In genomic region chr9:108478638-108479156, GRCm38 (mm10) we compare ENCODE assay signal across 8 mouse cellular contexts. TPM values are rescaled to one million over a fixed set of nuclear protein-coding genes. Genes with fewer than 3 reads are reported as not detected.
DNase-seq lines count a peak whose midpoint lies in the region; ATAC-seq and TF ChIP-seq lines count a peak whose summit lies in the region.

No protein-coding gene starts in this region.

- no peak overlapping the region for H3K27ac ChIP-seq in intestine, postnatal 0 days (ENCODE audit: low read depth, low read length)

- H3K4me1 ChIP-seq in intestine, postnatal 0 days (replicated peaks; ENCODE audit: control insufficient read depth, insufficient read depth, low read length), result 0 out of 2 replicates have a peak, but pooled peaks cover 7% of the 10 kb centered on the region
- peaks cover 5% of the 10 kb centered on the region for H3K4me1 ChIP-seq in lung, adult 2 months (ENCODE audit: control insufficient read depth, insufficient read depth, low read length)

- intact Hi-C loops in left cerebral cortex, postnatal 4 days (cut with DNase I), result no loop called here

- H3K4me2 ChIP-seq in intestine, postnatal 0 days (replicated peaks; ENCODE audit: low read depth), result peak overlapping the region; percentile 62

- no peak for TF ChIP-seq CTCF in intestine, postnatal 0 days (IDR thresholded peaks at IDR 0.05; ENCODE audit: low read depth)
- TF ChIP-seq CTCF in lung, adult 2 months (IDR thresholded peaks at IDR 0.05; ENCODE audit: insufficient read depth, low read length), result no peak

- H3K27me3 ChIP-seq in intestine, postnatal 0 days (replicated peaks; ENCODE audit: control insufficient read depth, insufficient read depth, low read length), result no peaks in the 10 kb centered on the region

- ATAC-seq in intestine, postnatal 0 days, result peak; percentile 55

- peak; percentile 60 for DNase-seq in left cerebral cortex, postnatal 4 days
- DNase-seq in left cerebral cortex, adult 18-20 months (ENCODE audit: low spot score in 2 of 2), result no peak
- DNase-seq in embryo, embryonic 10.5 days (ENCODE audit: low spot score), result peak; percentile 90
- peak; percentile 93 to 96 for DNase-seq in heart, adult 18-20 months
- DNase-seq in lung, adult 2 months, result peak; percentile 86
- peak; percentile 67 for DNase-seq in ovary, postnatal 14 days (ENCODE audit: low spot score)
- no peak for DNase-seq in left cerebral cortex, adult 8-10 months (ENCODE audit: low spot score in 2 of 2)

- no peaks in the 10 kb centered on the region for H3K9me3 ChIP-seq in intestine, postnatal 0 days (ENCODE audit: control insufficient read depth)

- under 1% methylated on average over 20 of the region's 20 CpGs for WGBS in intestine, postnatal 0 days
- under 1% methylated on average over 20 of the region's 20 CpGs for WGBS in lung, adult 2 months

- peak overlapping the region; percentile 47 for H3K4me3 ChIP-seq in intestine, postnatal 0 days (ENCODE audit: low read depth, low read length)
- peak overlapping the region; percentile 81 for H3K4me3 ChIP-seq in lung, adult 2 months (replicated peaks; ENCODE audit: extremely low read depth, low read depth, low read length)

- TF ChIP-seq POLR2A in lung, adult 2 months (IDR thresholded peaks at IDR 0.05; ENCODE audit: borderline replicate concordance, extremely low read depth, low read depth, low read length), result peak; percentile 50; the same call in 1 of the 2 replicates

- no peak overlapping the region for H3K9ac ChIP-seq in intestine, postnatal 0 days (ENCODE audit: low read depth, low read length)

- H3K36me3 ChIP-seq in intestine, postnatal 0 days (ENCODE audit: control insufficient read depth, insufficient read depth), result peaks cover 22% of the 10 kb centered on the region; the same call in 1 of the 2 replicates

RNA-seq across cellular contexts. Expression of gene Lamb2, which starts 0.8 kb away (rescaled TPM):
- 10 to 100 TPM; 29.2 to 29.9 TPM for total RNA-seq in left cerebral cortex, postnatal 4 days (2021)
- total RNA-seq in left cerebral cortex, adult 18-20 months (2021), result 10 to 100 TPM; 27.0 to 37.8 TPM
- 100 to 1,000 TPM; 334 to 339 TPM for total RNA-seq in heart, adult 18-20 months (2021)
- polyA plus RNA-seq in intestine, postnatal 0 days (2015; fragmentation: Nextera tagmentation; extraction: Ambion mirVana), result 8.9 and 10.1 TPM in 2 replicates
- polyA plus RNA-seq in lung, adult 2 months (2012; rRNA removed), result 189 and 231 TPM in 2 replicates
- 10 to 100 TPM; 28.0 to 35.7 (median 30.8) TPM for total RNA-seq in left cerebral cortex, adult 8-10 months (2022)

RNA-seq across cellular contexts. Expression of gene Usp19, which starts 11.7 kb away (rescaled TPM):
- 100 to 1,000 TPM; 111 to 124 TPM for total RNA-seq in left cerebral cortex, postnatal 4 days (2021)
- 100 to 1,000 TPM; 139 to 142 TPM for total RNA-seq in left cerebral cortex, adult 18-20 months (2021)
- total RNA-seq in heart, adult 18-20 months (2021), result 10 to 100 TPM; 79.9 to 91.6 TPM
- polyA plus RNA-seq in intestine, postnatal 0 days (2015; fragmentation: Nextera tagmentation; extraction: Ambion mirVana), result 17.2 and 17.6 TPM in 2 replicates
- 134 and 161 TPM in 2 replicates for polyA plus RNA-seq in lung, adult 2 months (2012; rRNA removed)
- 100 to 1,000 TPM; 116 to 140 (median 127) TPM for total RNA-seq in left cerebral cortex, adult 8-10 months (2022)

RNA-seq across cellular contexts. Expression of gene Klhdc8b, which starts 17.3 kb away (rescaled TPM):
- 10 to 100 TPM; 32.7 to 37.9 TPM for total RNA-seq in left cerebral cortex, postnatal 4 days (2021)
- 10 to 100 TPM; 40.3 to 44.7 TPM for total RNA-seq in left cerebral cortex, adult 18-20 months (2021)
- 1 to 10 TPM; 4.7 to 5.5 TPM for total RNA-seq in heart, adult 18-20 months (2021)
- 24.2 and 24.8 TPM in 2 replicates for polyA plus RNA-seq in intestine, postnatal 0 days (2015; fragmentation: Nextera tagmentation; extraction: Ambion mirVana)
- polyA plus RNA-seq in lung, adult 2 months (2012; rRNA removed), result 108 and 109 TPM in 2 replicates
- total RNA-seq in left cerebral cortex, adult 8-10 months (2022), result 10 to 100 TPM; 28.8 to 38.0 (median 34.0) TPM

RNA-seq across cellular contexts. Expression of gene Ccdc71, which starts 18.4 kb away (rescaled TPM):
- 10 to 100 TPM; 44.3 to 45.7 TPM for total RNA-seq in left cerebral cortex, postnatal 4 days (2021)
- 10 to 100 TPM; 37.9 to 39.9 TPM for total RNA-seq in left cerebral cortex, adult 18-20 months (2021)
- 10 to 100 TPM; 23.1 to 23.3 TPM for total RNA-seq in heart, adult 18-20 months (2021)
- 29.4 and 30.2 TPM in 2 replicates for polyA plus RNA-seq in intestine, postnatal 0 days (2015; fragmentation: Nextera tagmentation; extraction: Ambion mirVana)
- polyA plus RNA-seq in lung, adult 2 months (2012; rRNA removed), result 26.8 and 27.2 TPM in 2 replicates
- total RNA-seq in left cerebral cortex, adult 8-10 months (2022), result 10 to 100 TPM; 35.8 to 46.5 (median 38.4) TPM

RNA-seq across cellular contexts. Expression of gene Qars, which starts 28.8 kb away (rescaled TPM):
- total RNA-seq in left cerebral cortex, postnatal 4 days (2021), result 100 to 1,000 TPM in 1 of 2 experiments, 10 to 100 TPM in 1; 98.2 to 112 TPM
- total RNA-seq in left cerebral cortex, adult 18-20 months (2021), result 10 to 100 TPM; 72.7 to 77.7 TPM
- total RNA-seq in heart, adult 18-20 months (2021), result 10 to 100 TPM; 76.4 to 90.3 TPM
- 66.4 and 74.7 TPM in 2 replicates for polyA plus RNA-seq in intestine, postnatal 0 days (2015; fragmentation: Nextera tagmentation; extraction: Ambion mirVana)
- 140 and 204 TPM in 2 replicates for polyA plus RNA-seq in lung, adult 2 months (2012; rRNA removed)
- total RNA-seq in left cerebral cortex, adult 8-10 months (2022), result 10 to 100 TPM; 78.3 to 95.4 (median 86.8) TPM

Comparison
In these comparisons a context has a peak if more than half of its experiments do, and no peak if none do; other contexts are left out.
1. DNase-seq: peak in left cerebral cortex, postnatal 4 days (single experiment), embryo, embryonic 10.5 days (single experiment), heart, adult 18-20 months (2 of 2), lung, adult 2 months (single experiment) and ovary, postnatal 14 days (single experiment); none in left cerebral cortex, adult 18-20 months (0 of 2) and left cerebral cortex, adult 8-10 months (0 of 2).
2. RNA of gene Lamb2, which starts 0.8 kb away (total RNA-seq): 334 to 339 TPM in heart, adult 18-20 months; 27.0 to 37.8 TPM in left cerebral cortex, adult 18-20 months, 28.0 to 35.7 TPM in left cerebral cortex, adult 8-10 months and 29.2 to 29.9 TPM in left cerebral cortex, postnatal 4 days; every median in the first group is over 4 times any median in the second.
3. RNA of gene Klhdc8b, which starts 17.3 kb away (total RNA-seq): 40.3 to 44.7 TPM in left cerebral cortex, adult 18-20 months, 32.7 to 37.9 TPM in left cerebral cortex, postnatal 4 days and 28.8 to 38.0 TPM in left cerebral cortex, adult 8-10 months; 4.7 to 5.5 TPM in heart, adult 18-20 months; every median in the first group is over 4 times any median in the second.